Mouse (Mus musculus): ENCODE measurements around the gene Cxcl16. TPM values are rescaled to one million over a fixed set of nuclear protein-coding genes. Genes with fewer than 3 reads are reported as not detected.
A peak's percentile ranks its signal among the peaks of the same experiment; 100 is the strongest.
"Not testable (repeated sequence)": the region's sequence is repeated elsewhere in the genome, so short reads cannot be mapped to it uniquely, and the experiment has no call there.

Cxcl16 gene
- polyA plus RNA-seq, 1 experiment from 2014 or later, result 1.6 TPM

DNA sequence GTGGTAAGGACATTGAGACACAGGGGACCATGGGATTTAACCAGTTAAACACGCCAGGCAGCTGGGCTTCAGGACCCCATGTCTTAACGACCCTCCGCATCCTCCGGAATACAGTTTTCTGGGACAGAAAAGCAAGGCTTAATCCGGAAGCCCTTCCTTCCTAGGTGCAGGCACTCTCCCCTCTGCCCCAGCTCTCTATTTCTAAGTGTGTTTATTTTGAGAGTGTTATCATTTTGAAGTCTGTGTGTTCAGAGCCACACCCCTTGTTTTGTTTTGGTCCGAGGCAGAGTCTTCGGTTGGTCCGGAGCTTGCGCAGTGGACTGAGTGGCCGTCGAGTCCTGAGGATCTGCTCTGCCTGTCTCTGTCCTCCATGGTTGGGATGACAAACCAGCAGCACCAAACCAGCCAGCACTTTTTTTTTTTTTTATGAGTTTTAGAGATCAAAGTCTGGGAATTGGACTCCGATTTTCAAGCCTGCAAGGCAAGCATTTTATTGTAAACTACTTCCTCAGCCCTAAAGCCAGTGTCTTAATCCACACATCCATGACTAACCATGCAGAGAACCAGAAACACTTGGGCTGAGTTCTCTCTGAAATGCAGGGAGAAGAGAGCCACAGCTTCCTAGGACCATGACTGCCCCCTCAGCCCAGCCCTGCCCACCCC, 15.2 kb upstream of the Cxcl16 start:
- Histone ChIP-seq H3K9ac (replicated peaks) (no peak overlapping the region), H3K9me3 (no peaks in the 10 kb centered on the region), H3K4me2 (replicated peaks) (no peak overlapping the region), H3K4me3 (no peak overlapping the region), H3K36me3 (no peaks in the 10 kb centered on the region), H3K27ac (replicated peaks) (no peak overlapping the region), H3K4me1 (no peaks in the 10 kb centered on the region), H3K27me3 (no peaks in the 10 kb centered on the region)
- no peak for ATAC-seq (ENCODE audit: low FRiP score, low read depth)
- 80% methylated on average over 12 of the region's 12 CpGs for WGBS

- not testable (repeated sequence) for H3K27me3 ChIP-seq; H3K4me1 ChIP-seq; H3K36me3 ChIP-seq; H3K4me3 ChIP-seq; ATAC-seq (ENCODE audit: low FRiP score, low read depth); H3K4me2 ChIP-seq (replicated peaks); H3K9me3 ChIP-seq; H3K27ac ChIP-seq (replicated peaks); H3K9ac ChIP-seq (replicated peaks)
- 85% methylated on average over 5 of the region's 5 CpGs for WGBS
These were observed 13.5 kb upstream of the Cxcl16 start for GRCm38 (mm10) chr11:70473291-70473690.

DNA sequence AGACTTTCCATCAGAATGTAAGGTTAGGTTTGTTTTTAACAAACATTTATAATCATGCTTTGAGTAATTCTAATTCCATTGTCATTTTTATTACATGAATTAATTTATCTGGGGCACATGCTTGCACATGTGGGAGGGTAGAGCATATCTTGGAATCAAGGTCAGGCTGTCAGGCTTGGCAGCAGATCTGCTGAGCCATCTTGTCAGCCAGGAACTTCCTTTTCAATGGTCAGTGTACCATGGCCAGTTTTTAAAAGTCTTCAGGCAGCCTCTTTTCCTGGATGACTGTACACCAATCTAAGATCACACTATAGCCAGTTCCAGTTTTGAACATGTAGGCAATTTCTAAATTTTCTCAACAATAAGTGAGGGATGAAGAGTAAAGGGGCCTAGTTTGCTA, 12.9 kb upstream of the Cxcl16 start:
- Histone ChIP-seq H3K9me3 (no peaks in the 10 kb centered on the region), H3K27me3 (no peaks in the 10 kb centered on the region), H3K4me2 (replicated peaks) (no peak overlapping the region), H3K4me1 (no peaks in the 10 kb centered on the region), H3K9ac (replicated peaks) (no peak overlapping the region), H3K36me3 (no peaks in the 10 kb centered on the region), H3K27ac (replicated peaks) (no peak overlapping the region), H3K4me3 (no peak overlapping the region)
- ATAC-seq (ENCODE audit: low FRiP score, low read depth), result no peak

- WGBS, result 85% methylated on average over 3 of the region's 3 CpGs
- no peak overlapping the region for H3K4me2 ChIP-seq (replicated peaks)
- H3K27ac ChIP-seq (replicated peaks), result no peak overlapping the region
- ATAC-seq (ENCODE audit: low FRiP score, low read depth), result no peak
- peaks cover 27% of the 10 kb centered on the region for H3K27me3 ChIP-seq
- no peak overlapping the region for H3K9ac ChIP-seq (replicated peaks)
- peaks cover 9% of the 10 kb centered on the region; the same call in 1 of the 2 replicates for H3K4me1 ChIP-seq
- no peaks in the 10 kb centered on the region for H3K36me3 ChIP-seq
- no peaks in the 10 kb centered on the region for H3K9me3 ChIP-seq
- no peak overlapping the region for H3K4me3 ChIP-seq
These were observed 10.0 kb upstream of the Cxcl16 start for GRCm38 (mm10) chr11:70469764-70470163.

DNA sequence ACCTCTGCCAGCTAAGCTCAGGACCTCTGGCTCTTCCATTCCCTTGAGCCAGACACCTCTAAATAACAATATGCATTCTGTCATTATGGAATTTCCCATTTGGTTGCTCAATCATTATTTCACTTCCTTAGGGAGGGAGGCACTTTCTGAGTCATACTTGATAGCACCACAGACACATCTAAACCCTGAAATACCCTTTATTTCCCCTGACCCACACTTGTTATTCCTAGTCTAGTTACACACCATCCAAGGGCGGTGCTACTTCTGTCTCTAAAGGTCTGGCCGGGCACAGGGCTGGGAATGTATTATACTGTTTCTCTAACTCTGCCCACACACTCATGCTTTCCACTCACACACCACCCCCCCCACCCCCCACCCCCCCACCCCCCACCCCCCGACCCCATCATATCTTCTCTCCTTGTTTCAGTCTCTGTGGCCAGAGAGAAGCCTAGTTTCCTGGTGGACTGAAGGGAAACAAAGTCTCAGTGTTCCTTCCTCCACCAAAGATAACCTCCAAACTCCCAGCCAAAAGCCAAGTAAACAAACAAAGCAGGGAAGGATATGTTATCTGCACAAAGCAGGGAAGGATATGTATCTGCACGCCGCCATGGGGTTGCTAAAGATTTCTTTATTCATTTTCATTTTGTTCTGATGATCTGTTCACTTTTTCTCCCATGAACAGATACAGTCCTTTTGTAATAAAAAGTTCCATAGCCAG, 8.3 kb upstream of the Cxcl16 start:
- Histone ChIP-seq H3K4me3 (no peak overlapping the region), H3K27ac (replicated peaks) (no peak overlapping the region)

DNA sequence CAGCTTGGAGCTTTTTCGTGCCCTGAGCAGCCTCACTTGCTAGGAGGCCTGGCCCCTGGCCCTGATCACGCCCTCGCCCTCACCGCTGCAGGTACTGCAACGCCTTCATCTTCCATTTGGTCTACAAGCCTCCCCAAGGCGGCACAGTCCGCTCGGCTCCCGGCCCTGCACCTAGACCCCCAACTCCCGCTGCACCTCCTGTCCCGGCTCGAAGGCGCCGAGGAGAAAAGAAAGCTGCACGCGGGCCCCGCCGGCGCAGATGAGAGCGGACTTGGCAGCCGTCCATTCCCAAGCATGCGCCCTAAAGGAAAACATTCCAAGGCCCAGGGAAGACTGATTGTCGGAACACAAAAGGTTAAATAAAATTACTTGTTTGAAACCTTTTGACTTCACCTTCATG, 6.0 kb upstream of the Cxcl16 start:
- Histone ChIP-seq H3K4me2 (replicated peaks) (peak overlapping the region; percentile 31), H3K4me3 (0 out of 2 replicates have a peak overlapping the region, but pooled peaks have one; percentile 9), H3K27me3 (peaks cover 54% of the 10 kb centered on the region), H3K9ac (replicated peaks) (no peak overlapping the region), H3K9me3 (no peaks in the 10 kb centered on the region), H3K4me1 (peaks cover 9% of the 10 kb centered on the region; the same call in 1 of the 2 replicates), H3K36me3 (no peaks in the 10 kb centered on the region), H3K27ac (replicated peaks) (no peak overlapping the region)
- no peak for ATAC-seq (ENCODE audit: low FRiP score, low read depth)
- WGBS, result 16% methylated on average over 23 of the region's 23 CpGs

More for the DNA sequence above, 8.3 kb upstream of the Cxcl16 start:
- H3K4me1 ChIP-seq, result peaks cover 9% of the 10 kb centered on the region; the same call in 1 of the 2 replicates
- ATAC-seq (ENCODE audit: low FRiP score, low read depth), result no peak
- 90% methylated on average over 5 of the region's 5 CpGs for WGBS
- no peaks in the 10 kb centered on the region for H3K36me3 ChIP-seq
- no peaks in the 10 kb centered on the region for H3K9me3 ChIP-seq
- H3K9ac ChIP-seq (replicated peaks), result no peak overlapping the region
- H3K27me3 ChIP-seq, result peaks cover 43% of the 10 kb centered on the region
- H3K4me2 ChIP-seq (replicated peaks), result no peak overlapping the region

- no peak for ATAC-seq (ENCODE audit: low FRiP score, low read depth)
- peak overlapping the region; percentile 11; the same call in 1 of the 2 replicates for H3K4me3 ChIP-seq
- 23% methylated on average over 16 of the region's 16 CpGs for WGBS
- H3K4me2 ChIP-seq (replicated peaks), result peak overlapping the region; percentile 31
- peaks cover 9% of the 10 kb centered on the region; the same call in 1 of the 2 replicates for H3K4me1 ChIP-seq
- H3K36me3 ChIP-seq, result no peaks in the 10 kb centered on the region
- H3K9ac ChIP-seq (replicated peaks), result 0 out of 2 replicates have a peak overlapping the region, but pooled peaks have one; percentile 1
- peaks cover 60% of the 10 kb centered on the region for H3K27me3 ChIP-seq
- H3K9me3 ChIP-seq, result no peaks in the 10 kb centered on the region
- H3K27ac ChIP-seq (replicated peaks), result no peak overlapping the region
These were observed 5.4 kb upstream of the Cxcl16 start for GRCm38 (mm10) chr11:70465211-70465610.

GRCm38 (mm10) chr11:70463970-70464369, 4.2 kb upstream of the Cxcl16 start:
- no peak for ATAC-seq (ENCODE audit: low FRiP score, low read depth)
- Histone ChIP-seq H3K27me3 (peaks cover 73% of the 10 kb centered on the region), H3K4me3 (no peak overlapping the region), H3K9ac (replicated peaks) (no peak overlapping the region), H3K36me3 (no peaks in the 10 kb centered on the region), H3K4me2 (replicated peaks) (no peak overlapping the region), H3K9me3 (no peaks in the 10 kb centered on the region), H3K4me1 (peaks cover 17% of the 10 kb centered on the region), H3K27ac (replicated peaks) (no peak overlapping the region)
- WGBS, result 78% methylated on average over 5 of the region's 5 CpGs

DNA sequence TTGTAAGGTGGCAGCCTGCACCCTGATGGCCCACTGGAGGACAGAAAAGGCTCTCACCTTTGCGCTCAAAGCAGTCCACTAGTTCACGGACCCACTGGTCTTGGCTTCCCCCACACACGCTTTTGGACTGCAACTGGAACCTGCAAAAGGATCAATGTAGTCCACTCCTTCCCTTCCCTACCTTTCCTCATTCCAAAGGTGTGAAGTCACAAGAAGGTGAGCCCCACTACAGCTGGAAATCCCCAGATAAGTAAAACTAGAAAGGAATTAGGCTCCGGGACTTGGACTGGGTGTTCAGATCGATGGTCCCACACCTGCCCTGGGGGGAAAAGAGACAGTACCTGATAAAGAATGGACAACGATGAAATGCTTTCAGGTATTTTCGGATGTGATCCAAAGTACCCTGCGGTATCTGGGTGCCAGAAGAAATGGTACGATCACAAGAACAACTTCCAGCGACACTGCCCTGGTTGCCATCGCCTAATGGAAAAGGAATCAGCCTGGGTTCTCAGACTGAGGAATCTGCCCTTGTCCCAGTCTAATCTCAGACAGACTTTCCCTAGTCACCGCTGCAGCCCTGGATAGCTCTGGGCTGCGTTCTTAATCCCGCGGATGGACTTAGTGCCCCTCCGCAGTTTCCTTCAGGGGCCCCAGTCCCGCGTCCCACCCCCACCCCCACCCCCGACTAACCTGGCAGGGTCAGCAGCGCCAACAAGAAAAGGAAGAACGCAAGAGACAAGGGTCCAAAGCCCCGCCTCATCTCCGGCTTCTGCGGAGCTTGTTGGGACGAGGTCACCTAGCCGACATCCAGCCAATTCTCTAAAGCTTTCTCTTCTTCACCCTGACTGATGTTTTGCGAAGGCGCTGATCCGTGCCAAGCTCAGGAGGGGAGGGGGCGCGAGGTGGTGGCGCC, 840 bp downstream of the Cxcl16 start, which contains the start of gene Zmynd15:
TSS of gene Zmynd15 (plus strand) at position 746 of the 913 bp plus-strand sequence.
- no peaks in the 10 kb centered on the region for H3K9me3 ChIP-seq
- H3K4me1 ChIP-seq, result peaks cover 10% of the 10 kb centered on the region
- peaks cover 44% of the 10 kb centered on the region for H3K27me3 ChIP-seq
- H3K36me3 ChIP-seq, result no peaks in the 10 kb centered on the region
- no peak for ATAC-seq (ENCODE audit: low FRiP score, low read depth)
- peak within 1 kb of the TSS; percentile 70 for H3K4me2 ChIP-seq (replicated peaks)
- H3K27ac ChIP-seq (replicated peaks), result no peak within 1 kb of the TSS
- peak within 1 kb of the TSS; percentile 43 for H3K4me3 ChIP-seq
- peak within 1 kb of the TSS; percentile 52 for H3K9ac ChIP-seq (replicated peaks)
- WGBS, result 17% methylated on average over 30 of the region's 32 CpGs

DNA sequence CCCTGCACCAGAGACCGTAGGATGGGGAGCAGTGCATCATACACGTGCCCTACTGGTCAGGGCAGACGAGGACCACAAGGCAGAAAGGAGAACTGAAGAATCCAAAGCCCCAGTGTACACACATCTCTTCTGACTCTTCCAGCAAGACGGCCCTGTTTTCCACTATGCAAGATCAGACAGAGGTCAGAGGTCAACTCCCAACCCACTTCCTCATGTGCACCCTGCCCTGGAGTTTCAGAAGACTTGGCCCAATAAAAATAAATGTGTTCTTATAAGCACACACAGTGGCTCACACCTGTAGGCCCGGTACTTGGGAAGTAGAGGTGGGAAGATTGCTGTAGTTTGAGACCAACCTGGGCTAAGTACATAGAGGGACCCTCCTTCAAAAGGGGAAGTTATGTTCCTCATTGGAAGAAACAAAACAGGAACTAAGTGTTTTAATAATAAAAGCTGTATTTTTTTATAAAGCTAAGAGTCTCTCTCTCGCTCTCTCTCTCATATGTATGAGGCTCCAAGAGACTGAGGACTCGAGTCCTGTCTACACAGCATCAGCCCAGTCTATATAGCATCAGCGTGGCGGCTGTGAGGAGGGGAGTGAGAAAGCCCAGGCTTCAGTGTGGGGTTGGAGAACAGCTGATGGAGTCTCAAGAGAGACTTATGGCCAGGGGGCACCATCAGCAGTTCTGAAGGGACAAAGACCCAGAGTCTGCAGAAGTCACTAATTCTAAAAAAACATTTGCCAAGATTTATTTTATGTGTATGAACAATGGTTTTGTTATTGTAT, 6.3 kb downstream of the Cxcl16 start:
- Histone ChIP-seq H3K9me3 (no peaks in the 10 kb centered on the region), H3K4me1 (peaks cover 16% of the 10 kb centered on the region), H3K9ac (replicated peaks) (0 out of 2 replicates have a peak overlapping the region, but pooled peaks have one; percentile 24), H3K4me3 (no peak overlapping the region), H3K27me3 (peaks cover under 1% of the 10 kb centered on the region), H3K27ac (replicated peaks) (no peak overlapping the region), H3K4me2 (replicated peaks) (peak overlapping the region; percentile 65; the same call in 1 of the 2 replicates), H3K36me3 (peaks cover 4% of the 10 kb centered on the region; the same call in 1 of the 2 replicates)
- ATAC-seq (ENCODE audit: low FRiP score, low read depth), result no peak
- 92% methylated on average over 9 of the region's 9 CpGs for WGBS
